Mouse (Mus musculus): ENCODE measurements around the gene Arid3a. TPM values are rescaled to one million over a fixed set of nuclear protein-coding genes. Genes with fewer than 3 reads are reported as not detected.

Gene Arid3a
- polyA plus RNA-seq, 1 experiment = 7.0 TPM

GRCm38 (mm10) chr10:79929967-79930825 is 3.4 kb downstream of the Arid3a start:
- no peak for DNase-seq (ENCODE audit: low read depth)
- TF ChIP-seq CTCF (IDR thresholded peaks at IDR 0.05; ENCODE audit: borderline replicate concordance, extremely low read depth, insufficient read depth, insufficient read length) (no peak), POLR2A (IDR thresholded peaks at IDR 0.05; ENCODE audit: borderline replicate concordance, extremely low read depth, insufficient read depth, insufficient read length, poor library complexity, severe bottlenecking) (no peak)

- TF ChIP-seq POLR2A (IDR thresholded peaks at IDR 0.05; ENCODE audit: borderline replicate concordance, extremely low read depth, insufficient read depth, insufficient read length, poor library complexity, severe bottlenecking) = no peak
- TF ChIP-seq CTCF (IDR thresholded peaks at IDR 0.05; ENCODE audit: borderline replicate concordance, extremely low read depth, insufficient read depth, insufficient read length) = no peak
- no peak for DNase-seq (ENCODE audit: low read depth)
Measured at GRCm38 (mm10) chr10:79930826-79931186, 4.0 kb downstream of the Arid3a start.

GRCm38 (mm10) chr10:79931797-79932196 is 5.0 kb downstream of the Arid3a start:
- no peak for DNase-seq (ENCODE audit: low read depth)
- TF ChIP-seq CTCF (IDR thresholded peaks at IDR 0.05; ENCODE audit: borderline replicate concordance, extremely low read depth, insufficient read depth, insufficient read length) (no peak), POLR2A (IDR thresholded peaks at IDR 0.05; ENCODE audit: borderline replicate concordance, extremely low read depth, insufficient read depth, insufficient read length, poor library complexity, severe bottlenecking) (no peak)

- peak; percentile 37 for DNase-seq (ENCODE audit: low read depth)
- TF ChIP-seq CTCF (IDR thresholded peaks at IDR 0.05; ENCODE audit: borderline replicate concordance, extremely low read depth, insufficient read depth, insufficient read length) = no peak
Measured at GRCm38 (mm10) chr10:79932736-79933135, 5.9 kb downstream of the Arid3a start.

- no peak for DNase-seq (ENCODE audit: low read depth)
- no peak for TF ChIP-seq CTCF (IDR thresholded peaks at IDR 0.05; ENCODE audit: borderline replicate concordance, extremely low read depth, insufficient read depth, insufficient read length)
- no peak for TF ChIP-seq POLR2A (IDR thresholded peaks at IDR 0.05; ENCODE audit: borderline replicate concordance, extremely low read depth, insufficient read depth, insufficient read length, poor library complexity, severe bottlenecking)
Measured at GRCm38 (mm10) chr10:79933145-79933679, 6.4 kb downstream of the Arid3a start.

GRCm38 (mm10) chr10:79933861-79934260 is 7.0 kb downstream of the Arid3a start:
- TF ChIP-seq CTCF (IDR thresholded peaks at IDR 0.05; ENCODE audit: borderline replicate concordance, extremely low read depth, insufficient read depth, insufficient read length) (no peak), POLR2A (IDR thresholded peaks at IDR 0.05; ENCODE audit: borderline replicate concordance, extremely low read depth, insufficient read depth, insufficient read length, poor library complexity, severe bottlenecking) (no peak)

GRCm38 (mm10) chr10:79934272-79934721 is 7.5 kb downstream of the Arid3a start:
- TF ChIP-seq POLR2A (IDR thresholded peaks at IDR 0.05; ENCODE audit: borderline replicate concordance, extremely low read depth, insufficient read depth, insufficient read length, poor library complexity, severe bottlenecking) (no peak), CTCF (IDR thresholded peaks at IDR 0.05; ENCODE audit: borderline replicate concordance, extremely low read depth, insufficient read depth, insufficient read length) (no peak)
- peak; percentile 62 for DNase-seq (ENCODE audit: low read depth)

More at GRCm38 (mm10) chr10:79933861-79934260, 7.0 kb downstream of the Arid3a start:
- DNase-seq (ENCODE audit: low read depth) = no peak

GRCm38 (mm10) chr10:79934794-79935569 is 8.1 kb downstream of the Arid3a start:
- TF ChIP-seq CTCF (IDR thresholded peaks at IDR 0.05; ENCODE audit: borderline replicate concordance, extremely low read depth, insufficient read depth, insufficient read length) = no peak
- no peak for TF ChIP-seq POLR2A (IDR thresholded peaks at IDR 0.05; ENCODE audit: borderline replicate concordance, extremely low read depth, insufficient read depth, insufficient read length, poor library complexity, severe bottlenecking)
- no peak for DNase-seq (ENCODE audit: low read depth)

- no peak for TF ChIP-seq CTCF (IDR thresholded peaks at IDR 0.05; ENCODE audit: borderline replicate concordance, extremely low read depth, insufficient read depth, insufficient read length)
- no peak for DNase-seq (ENCODE audit: low read depth)
Measured at GRCm38 (mm10) chr10:79936284-79936910, 9.6 kb downstream of the Arid3a start.

GRCm38 (mm10) chr10:79936911-79937441 is 10.1 kb downstream of the Arid3a start:
- TF ChIP-seq CTCF (IDR thresholded peaks at IDR 0.05; ENCODE audit: borderline replicate concordance, extremely low read depth, insufficient read depth, insufficient read length) (no peak), POLR2A (IDR thresholded peaks at IDR 0.05; ENCODE audit: borderline replicate concordance, extremely low read depth, insufficient read depth, insufficient read length, poor library complexity, severe bottlenecking) (no peak)
- peak; percentile 49 for DNase-seq (ENCODE audit: low read depth)
